Mouse (Mus musculus) brain, embryonic 14.5 days (tissue): ENCODE data around the gene Dock1.

ENCODE experiments used
- CTCF ChIP-seq: fragments of 200-500 bp; IDR thresholded peaks from 2 replicates; pipeline ENCODE4 v1.5.1; 2012; ENCODE audit warnings: inconsistent platforms, mild to moderate bottlenecking, moderate library complexity, borderline replicate concordance; ENCODE audit not compliant: insufficient read depth, insufficient read length; ENCODE audit errors: extremely low read depth
- POLR2A ChIP-seq: fragments of 200-500 bp; IDR thresholded peaks from 2 replicates; pipeline ENCODE4 v1.6.1; 2012; ENCODE audit warnings: mild to moderate bottlenecking, inconsistent platforms, borderline replicate concordance; ENCODE audit not compliant: poor library complexity, insufficient read depth, insufficient read length, severe bottlenecking; ENCODE audit errors: extremely low read depth

DNA sequence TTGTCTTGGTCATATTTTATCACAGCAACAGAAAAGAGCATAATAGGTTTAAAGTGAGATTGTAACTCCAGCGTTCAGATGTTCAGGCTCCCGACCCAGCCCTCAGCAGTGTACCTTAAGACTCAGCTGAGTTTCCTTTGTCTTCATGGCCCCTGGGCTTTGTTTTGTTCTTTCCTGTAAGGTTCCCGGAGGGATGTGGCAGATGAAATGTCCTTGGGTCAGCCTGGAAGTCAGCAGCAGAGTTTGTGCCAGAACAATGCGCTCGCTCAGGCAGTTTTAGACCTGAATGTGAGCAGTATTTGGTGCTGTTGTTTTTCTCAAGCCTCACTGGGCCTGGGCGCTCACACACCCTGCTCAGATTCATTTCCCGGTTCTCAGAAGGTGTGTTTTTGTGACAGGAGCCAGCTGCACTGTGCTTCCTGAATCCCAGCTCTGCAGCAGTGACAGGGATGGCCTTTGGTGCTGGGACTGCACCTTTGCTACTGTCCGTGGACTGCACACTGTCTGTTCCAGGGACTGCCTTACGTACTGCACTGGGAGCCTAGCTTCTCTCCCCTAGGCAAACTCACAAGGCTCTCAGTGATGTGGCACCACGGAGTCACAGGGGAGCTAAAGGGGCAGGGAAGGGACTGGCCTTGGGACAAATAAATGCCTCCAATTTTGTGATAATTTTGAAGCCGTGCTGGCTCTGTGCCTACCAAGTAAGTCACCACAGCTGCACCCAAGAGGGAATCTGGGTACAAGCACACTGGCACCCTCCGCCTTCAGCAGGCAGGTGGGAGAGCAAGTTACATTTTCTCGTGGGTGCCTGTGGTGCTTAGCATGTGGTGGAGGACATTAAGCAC lies 9.1 kb downstream of the Dock1 start:
- TF ChIP-seq POLR2A (no peak), CTCF (no peak)
